Mouse (Mus musculus) v-Abl transformed pro-B cells (cell line): ENCODE results near the gene Mettl27.

Experiments used
- in situ Hi-C, 2 experiments: fragments of 400-800 bp; cut with MboI; formaldehyde crosslinking; loops; one replicate each; pipeline ENCODE4 v1.15.1; 2025; ENCODE audit not compliant: unreplicated experiment in 2 of 2

Gene Mettl27

DNA sequence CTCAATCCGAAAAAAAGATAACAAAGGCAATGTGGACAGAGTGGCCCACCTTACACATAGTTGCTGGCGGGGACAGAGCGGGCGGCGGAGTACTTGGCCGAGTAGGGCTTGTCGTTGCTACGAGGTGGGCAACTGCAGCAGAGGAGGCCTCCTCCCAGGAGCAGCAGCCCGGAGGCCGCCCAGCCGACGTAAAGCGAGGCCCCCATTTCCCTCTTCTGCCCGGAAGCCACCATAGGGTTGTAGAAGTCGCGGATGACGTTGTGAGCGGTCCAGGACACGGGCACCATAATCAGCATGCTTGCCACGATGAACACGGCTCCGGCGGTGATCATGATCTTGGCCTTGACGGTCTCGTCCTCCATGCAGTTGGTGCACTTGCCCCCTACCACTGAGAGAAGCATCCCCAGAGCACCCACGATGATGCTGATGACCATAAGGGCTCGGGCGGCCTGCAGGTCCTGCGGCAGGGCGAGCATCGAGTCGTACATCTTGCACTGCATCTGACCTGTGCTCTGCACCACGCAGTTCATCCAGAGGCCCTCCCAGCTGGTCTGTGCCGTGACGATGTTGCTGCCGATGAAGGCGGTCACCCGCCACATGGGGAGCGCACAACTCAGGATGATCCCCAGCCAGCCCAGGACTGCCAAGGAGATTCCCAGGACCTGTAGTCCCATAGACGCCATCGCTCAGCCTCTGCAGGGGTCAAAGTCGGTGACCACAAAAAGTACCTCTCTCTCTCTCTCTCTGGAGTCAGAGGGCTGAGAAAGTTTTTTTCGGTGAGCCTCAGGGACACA, 14.1 kb downstream of the Mettl27 start:
- in situ Hi-C loops = no loop called here

- in situ Hi-C loops = no loop called here
Measured at GRCm38 (mm10) chr5:134946857-134947255, 14.7 kb downstream of the Mettl27 start, which contains the start of gene Cldn4. Cldn4 (minus strand) TSS chr5:134946934.

DNA sequence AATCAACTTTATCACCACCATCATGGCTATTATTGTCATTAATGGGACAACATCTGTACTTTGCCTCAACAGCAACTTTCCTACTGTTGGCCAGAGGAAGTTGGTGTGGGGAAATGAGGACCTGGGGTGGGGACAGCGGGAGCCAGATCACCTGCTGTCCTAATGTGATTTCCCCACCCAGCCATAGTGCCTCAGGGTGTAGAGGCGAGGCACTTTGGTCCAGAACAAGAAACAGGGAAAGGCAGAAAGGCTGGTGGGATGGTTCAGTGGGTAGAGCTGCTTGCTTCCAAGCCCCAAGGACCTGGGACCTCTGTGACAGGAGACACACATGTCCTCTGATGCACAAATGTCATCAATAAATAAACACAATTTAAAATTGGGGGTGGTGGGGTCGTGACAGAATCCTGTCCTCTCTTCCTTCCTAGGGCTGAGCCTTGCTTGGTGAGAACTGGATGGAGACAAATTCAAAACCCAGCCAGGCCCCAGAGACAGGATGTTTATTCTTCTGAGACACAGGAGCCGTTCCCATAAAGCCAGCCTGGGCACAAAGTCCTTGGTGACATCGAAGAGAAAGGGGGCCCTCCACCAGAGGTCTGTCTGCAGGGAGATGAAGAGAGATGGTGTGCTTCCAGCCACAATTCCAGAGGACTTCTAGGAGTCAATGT, 15.4 kb downstream of the Mettl27 start:
- in situ Hi-C loops = no loop called here

DNA sequence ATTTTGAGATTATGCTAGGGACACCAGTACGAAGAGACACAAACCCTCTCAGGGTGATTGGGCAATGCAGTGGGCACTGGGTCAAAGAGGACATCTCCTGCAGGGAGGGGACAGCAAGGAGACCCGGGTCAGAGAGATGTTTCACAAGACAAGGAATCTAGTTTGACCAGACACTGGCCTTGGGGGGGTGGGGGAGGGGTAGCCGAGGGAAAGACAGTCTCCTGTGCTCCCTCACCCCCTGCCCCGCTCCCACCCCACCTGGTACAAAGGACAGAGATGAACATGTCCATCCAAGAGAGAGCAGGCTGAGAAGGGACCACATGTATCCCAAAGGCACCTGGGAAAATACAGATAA, 15.9 kb downstream of the Mettl27 start:
- in situ Hi-C loops = no loop called here

GRCm38 (mm10) chr5:134951053-134951884, 19.1 kb downstream of the Mettl27 start:
- in situ Hi-C loops = loop anchor here in 1 of 2 experiments (25.0 kb wide), 1 partner anchor 764 kb away; the partner anchor contains the start of genes Gtf2ird2 and Rcc1l

GRCm38 (mm10) chr5:134955491-134955890, 23.3 kb downstream of the Mettl27 start:
- in situ Hi-C loops = loop anchor here in 1 of 2 experiments (5.0 to 25.0 kb wide), 2 partner anchors 38 to 768 kb away; partner anchors contain the start of genes Cldn13, Gtf2ird2 and Rcc1l

- in situ Hi-C loops = loop anchor here in 1 of 2 experiments (5.0 to 25.0 kb wide), 2 partner anchors 42 to 772 kb away; partner anchors contain the start of genes Cldn13, Gtf2ird2 and Rcc1l
Measured at GRCm38 (mm10) chr5:134959114-134959513, 26.9 kb downstream of the Mettl27 start.

GRCm38 (mm10) chr5:134960430-134960829, 28.3 kb downstream of the Mettl27 start:
- in situ Hi-C loops = loop anchor here (5.0 to 25.0 kb wide), 5 partner anchors 38 to 773 kb away; partner anchors contain the start of genes Eln (in 1 of the 2), Gtf2ird2 (in 1 of the 2) and Rcc1l (in 1 of the 2)

DNA sequence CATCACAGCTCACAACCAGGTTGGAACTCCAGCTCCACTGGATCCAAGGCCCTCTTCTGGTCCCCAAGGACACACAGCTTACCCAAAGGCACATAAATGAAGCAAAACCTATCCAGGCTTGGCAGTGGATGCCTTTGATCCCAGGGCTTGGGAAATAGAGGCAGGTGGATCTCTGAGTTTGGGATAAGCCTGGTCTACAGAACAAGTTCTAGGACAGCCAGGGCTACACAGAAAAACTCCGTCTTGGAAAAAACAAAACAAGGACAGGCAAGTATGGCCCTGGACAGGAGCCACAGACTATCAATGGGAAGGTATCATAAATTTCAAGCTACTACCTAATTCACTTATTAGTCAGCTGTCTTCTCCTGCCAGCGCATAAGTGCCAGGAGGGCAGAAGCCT, 29.4 kb downstream of the Mettl27 start:
- in situ Hi-C loops = loop anchor here (5.0 to 25.0 kb wide), 5 partner anchors 39 to 774 kb away; partner anchors contain the start of genes Eln (in 1 of the 2), Gtf2ird2 (in 1 of the 2) and Rcc1l (in 1 of the 2)

DNA sequence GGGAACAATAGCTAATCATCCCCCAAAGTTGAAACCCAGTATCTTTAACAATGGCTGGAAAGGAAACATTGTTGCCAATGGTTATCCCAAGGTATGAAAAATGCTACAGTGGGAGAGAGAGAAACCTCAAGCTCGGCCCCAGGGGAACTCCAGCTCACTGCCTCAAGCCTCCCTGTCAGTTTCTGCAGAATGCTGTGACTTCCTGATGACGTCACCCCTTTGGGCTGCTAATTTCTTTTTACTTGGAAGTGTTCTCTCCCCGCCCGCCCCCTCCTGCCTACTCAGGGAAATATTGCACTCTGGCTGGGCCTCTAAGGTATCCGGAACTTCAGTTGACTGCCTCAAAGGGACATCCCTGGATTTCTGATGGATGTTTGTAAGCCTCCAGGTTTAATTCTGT, 31.4 kb downstream of the Mettl27 start:
- in situ Hi-C loops = loop anchor here (5.0 to 25.0 kb wide), 5 partner anchors 41 to 776 kb away; partner anchors contain the start of genes Eln (in 1 of the 2), Gtf2ird2 (in 1 of the 2) and Rcc1l (in 1 of the 2)

DNA sequence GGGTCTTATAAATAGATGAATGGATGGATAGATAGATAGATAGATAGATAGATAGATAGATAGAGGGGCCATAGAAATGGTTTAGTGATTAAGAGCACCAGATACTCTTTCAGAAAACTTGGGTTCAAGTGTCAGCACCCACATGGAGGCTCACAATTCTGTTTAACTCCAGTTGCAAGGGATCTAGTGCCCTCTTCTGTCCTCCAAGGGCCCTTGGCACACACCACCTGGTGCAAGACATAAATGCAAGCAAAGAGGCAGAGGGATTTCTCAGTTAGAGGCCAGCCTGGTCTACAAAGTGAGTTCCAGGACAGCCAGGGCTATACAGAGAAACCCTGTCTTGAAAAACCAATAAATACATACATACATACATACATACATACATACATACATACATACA, 32.5 kb downstream of the Mettl27 start:
- in situ Hi-C loops = loop anchor here (5.0 to 25.0 kb wide), 6 partner anchors 42 to 777 kb away; partner anchors contain the start of genes Eln (in 2 of the 2), Gtf2ird2 (in 1 of the 2) and Rcc1l (in 1 of the 2)

DNA sequence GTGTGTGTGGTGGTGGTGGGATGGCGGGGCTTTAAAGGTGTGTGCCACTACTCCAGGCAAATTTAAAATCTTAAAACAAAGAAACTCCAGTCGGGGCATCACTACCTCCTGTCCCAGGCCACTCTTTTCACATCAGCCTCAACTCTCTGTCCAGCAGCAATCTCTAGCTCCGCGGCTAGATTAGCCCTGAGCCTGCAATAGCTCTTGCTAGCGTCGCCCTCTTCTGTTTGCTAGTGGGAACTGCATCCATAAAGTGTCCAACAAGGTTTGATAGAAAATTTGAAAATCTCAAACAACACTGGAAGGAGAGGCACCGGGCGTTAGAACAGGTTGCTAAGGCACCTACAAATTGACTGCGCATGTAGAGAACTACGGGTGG, 33.3 kb downstream of the Mettl27 start:
- in situ Hi-C loops = loop anchor here (5.0 to 25.0 kb wide), 4 partner anchors 218 to 778 kb away; partner anchors contain the start of genes Eln (in 2 of the 2), Gtf2ird2 (in 1 of the 2) and Rcc1l (in 1 of the 2)

GRCm38 (mm10) chr5:134965852-134966821, 34.0 kb downstream of the Mettl27 start:
- in situ Hi-C loops = loop anchor here (5.0 to 25.0 kb wide), 4 partner anchors 219 to 779 kb away; partner anchors contain the start of genes Eln (in 2 of the 2), Gtf2ird2 (in 1 of the 2) and Rcc1l (in 1 of the 2)

GRCm38 (mm10) chr5:134967164-134967944, 35.2 kb downstream of the Mettl27 start:
- in situ Hi-C loops = loop anchor here (5.0 to 25.0 kb wide), 4 partner anchors 220 to 780 kb away; partner anchors contain the start of genes Eln (in 2 of the 2), Gtf2ird2 (in 1 of the 2) and Rcc1l (in 1 of the 2)

DNA sequence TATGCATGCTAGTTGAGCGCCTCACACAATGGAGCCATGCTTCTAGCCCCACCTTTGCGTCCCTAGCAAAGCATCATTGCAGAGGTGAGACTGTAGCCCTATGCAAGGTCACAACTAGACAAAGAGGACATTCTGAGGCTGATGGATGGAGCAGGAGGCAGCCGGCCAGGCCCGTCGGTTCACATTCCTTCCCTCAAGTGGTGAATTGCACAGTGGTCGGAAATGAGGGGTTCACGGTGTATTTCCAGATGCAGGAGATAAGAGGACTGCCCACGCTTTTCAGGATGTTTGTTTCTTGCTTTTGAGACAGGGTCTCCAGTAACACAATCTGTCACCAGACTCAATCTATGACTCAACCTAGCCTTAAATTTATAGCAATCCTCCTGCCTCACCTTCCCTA, 38.5 kb downstream of the Mettl27 start:
- in situ Hi-C loops = loop anchor here in 1 of 2 experiments (25.0 kb wide), 1 partner anchor 783 kb away; the partner anchor contains the start of genes Gtf2ird2 and Rcc1l

DNA sequence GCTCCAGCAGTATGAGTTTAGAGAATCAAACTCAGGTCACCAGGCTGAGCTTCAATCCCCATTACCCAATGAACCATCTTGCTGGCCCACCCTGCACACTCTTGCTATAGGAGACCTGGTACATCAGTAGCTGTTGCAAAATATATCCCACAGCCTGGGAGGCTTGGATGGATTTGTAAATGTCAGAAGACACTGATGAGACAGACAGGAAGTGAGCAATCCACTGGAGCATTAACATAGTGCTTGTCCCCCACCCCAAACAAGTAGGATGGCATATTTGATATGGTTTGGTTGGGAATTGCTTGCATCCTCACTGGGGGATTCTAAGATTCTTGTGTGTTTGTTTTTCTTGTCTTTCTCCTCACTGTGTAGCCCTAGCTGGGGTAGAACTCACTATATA, 40.9 kb downstream of the Mettl27 start:
- in situ Hi-C loops = loop anchor here in 1 of 2 experiments (25.0 kb wide), 1 partner anchor 786 kb away; the partner anchor contains the start of genes Gtf2ird2 and Rcc1l

DNA sequence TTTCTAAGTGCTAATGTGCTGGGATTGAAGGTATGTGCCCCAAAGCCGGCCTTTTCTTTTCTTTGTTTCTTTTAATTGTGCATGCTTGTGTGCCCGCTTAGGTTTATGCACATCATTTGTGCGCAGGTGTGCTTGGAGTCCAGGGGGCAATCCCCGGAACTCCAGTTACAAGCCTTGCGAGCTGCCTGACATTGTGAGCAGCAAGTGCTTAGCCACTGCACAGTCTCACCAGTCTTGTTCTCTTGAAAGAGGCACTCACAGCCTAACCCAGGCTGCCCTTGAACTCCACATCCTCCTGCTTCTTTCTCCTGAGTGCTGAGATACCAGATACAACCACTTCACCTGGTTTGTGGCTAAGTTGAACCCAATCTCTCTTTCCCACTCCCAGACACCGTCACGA, 41.4 kb downstream of the Mettl27 start:
- in situ Hi-C loops = loop anchor here in 1 of 2 experiments (25.0 kb wide), 1 partner anchor 786 kb away; the partner anchor contains the start of genes Gtf2ird2 and Rcc1l
